In genomic region chr14:121113785-121114184, GRCm38 (mm10) we compare ENCODE assay signal across 14 mouse cellular contexts.
A peak's percentile ranks its signal among the peaks of the same experiment; 100 is the strongest.
DNase-seq lines count a peak whose midpoint lies in the region; ATAC-seq and TF ChIP-seq lines count a peak whose summit lies in the region.
"Had no signal": no experiment of that assay in that cellular context is flagged by ENCODE, and none has a peak within 500 bp of the region (broad histone marks: within the 10 kb centered on the region; RNA-seq: fewer than 3 reads in every experiment).

No protein-coding gene starts in this region.

- H3K36me3 ChIP-seq in forebrain, postnatal 0 days (ENCODE audit: insufficient read depth): peaks cover 11% of the 10 kb centered on the region
- H3K36me3 ChIP-seq in forebrain, embryonic 11.5 days (ENCODE audit: control insufficient read depth, insufficient read depth, low read length): no peaks in the 10 kb centered on the region; the same call in 1 of the 2 replicates

- no peak overlapping the region for H3K9ac ChIP-seq in forebrain, postnatal 0 days
- H3K9ac ChIP-seq in forebrain, embryonic 11.5 days (ENCODE audit: low read length): no peak overlapping the region
- H3K9ac ChIP-seq: midbrain, embryonic 13.5 days; neural tube, embryonic 13.5 days had no signal

- H3K4me3 ChIP-seq in forebrain, postnatal 0 days (ENCODE audit: low read depth, low read length): no peak overlapping the region
- no peak overlapping the region for H3K4me3 ChIP-seq in forebrain, embryonic 11.5 days (ENCODE audit: low read depth, low read length)
- H3K4me3 ChIP-seq: heart, embryonic 10.5 days; midbrain, embryonic 13.5 days; neural tube, embryonic 13.5 days had no signal

- DNase-seq in forebrain, postnatal 0 days: no peak
- no peak for DNase-seq in forebrain, embryonic 11.5 days (ENCODE audit: low spot score)
- DNase-seq in right cerebral cortex, postnatal 10 days (ENCODE audit: low spot score in 2 of 2): peak; percentile 75 to 82
- DNase-seq in right cerebral cortex, postnatal 14 days: no peak
- peak; percentile 53 to 57 for DNase-seq in layer of hippocampus, postnatal 10 days (ENCODE audit: low spot score in 2 of 2)
- DNase-seq in heart, postnatal 36 days: no peak
- DNase-seq in gastrocnemius, postnatal 10 days: no peak
- DNase-seq: adrenal gland, postnatal 10 days; spleen, adult 18-20 months; thymus, adult 18-20 months had no signal

- H3K9me3 ChIP-seq in forebrain, postnatal 0 days (ENCODE audit: low read length): no peaks in the 10 kb centered on the region
- no peaks in the 10 kb centered on the region for H3K9me3 ChIP-seq in forebrain, embryonic 11.5 days (ENCODE audit: control insufficient read depth, low read length)
- H3K9me3 ChIP-seq: heart, embryonic 10.5 days; midbrain, embryonic 13.5 days; neural tube, embryonic 13.5 days had no signal

- H3K27me3 ChIP-seq in forebrain, postnatal 0 days (ENCODE audit: insufficient read depth, low read length): no peaks in the 10 kb centered on the region
- no peaks in the 10 kb centered on the region for H3K27me3 ChIP-seq in forebrain, embryonic 11.5 days (ENCODE audit: control insufficient read depth, insufficient read depth, low read length)
- H3K27me3 ChIP-seq: midbrain, embryonic 13.5 days; neural tube, embryonic 13.5 days had no signal

- intact Hi-C loops in heart, postnatal 36 days (cut with DNase I): no loop called here

- WGBS in forebrain, postnatal 0 days: 71% methylated on average over 6 of the region's 6 CpGs
- WGBS in forebrain, embryonic 11.5 days: 82% methylated on average over 6 of the region's 6 CpGs

- ATAC-seq in forebrain, postnatal 0 days: peak; percentile 81
- no peak for ATAC-seq in forebrain, embryonic 11.5 days (replicated peaks; ENCODE audit: low FRiP score)
- ATAC-seq in erythroid progenitor cell, adult 5-6 weeks (replicated peaks; ENCODE audit: low FRiP score, poor library complexity, severe bottlenecking): no peak
- ATAC-seq: midbrain, embryonic 13.5 days had no signal

- H3K4me2 ChIP-seq in forebrain, postnatal 0 days (ENCODE audit: low read depth): no peak overlapping the region
- no peak overlapping the region for H3K4me2 ChIP-seq in forebrain, embryonic 11.5 days (ENCODE audit: low read depth, low read length, severe bottlenecking)
- H3K4me2 ChIP-seq: midbrain, embryonic 13.5 days; neural tube, embryonic 13.5 days had no signal

- no peak for TF ChIP-seq CTCF in forebrain, postnatal 0 days (IDR thresholded peaks at IDR 0.05; ENCODE audit: low read depth)

- no peak overlapping the region for H3K27ac ChIP-seq in forebrain, postnatal 0 days (ENCODE audit: low read depth, low read length)
- no peak overlapping the region for H3K27ac ChIP-seq in forebrain, embryonic 11.5 days (ENCODE audit: low read depth, low read length)
- H3K27ac ChIP-seq: heart, embryonic 10.5 days; midbrain, embryonic 13.5 days; neural tube, embryonic 13.5 days had no signal

- peaks cover 5% of the 10 kb centered on the region; the same call in 1 of the 2 replicates for H3K4me1 ChIP-seq in forebrain, postnatal 0 days (ENCODE audit: insufficient read depth)
- H3K4me1 ChIP-seq in forebrain, embryonic 11.5 days (replicated peaks; ENCODE audit: control insufficient read depth, insufficient read depth, low read length): peaks cover 5% of the 10 kb centered on the region

Comparison
In these comparisons a context has a peak if more than half of its experiments do, and no peak if none do; other contexts are left out.
1. DNase-seq: peak in right cerebral cortex, postnatal 10 days (2 of 2) and layer of hippocampus, postnatal 10 days (2 of 2); none in forebrain, postnatal 0 days (single experiment), forebrain, embryonic 11.5 days (single experiment), right cerebral cortex, postnatal 14 days (single experiment), heart, postnatal 36 days (0 of 2) and gastrocnemius, postnatal 10 days (single experiment).